Mouse (Mus musculus) midbrain, embryonic 12.5 days (tissue): ENCODE data around the gene Ipo9. TPM values are rescaled to one million over a fixed set of nuclear protein-coding genes. Genes with fewer than 3 reads are reported as not detected.

Experiments
- ATAC-seq: fragments of 200-750 bp; cut with Nextera tagmentation; 2 replicates; pipeline ENCODE4 v1.8.0; 2017; ENCODE audit warnings: low read depth, moderate TSS enrichment, moderate library complexity; ENCODE audit not compliant: low FRiP score
- H3K27ac ChIP-seq: fragments of 300-500 bp; sonication (generic); replicated peaks from 2 replicates; pipeline ENCODE4 v1.5.1; 2016; ENCODE audit warnings: mild to moderate bottlenecking
- H3K27me3 ChIP-seq: fragments of 300-500 bp; sonication (generic); 2 replicates; pipeline ENCODE4 v1.6.1; 2016; ENCODE audit warnings: mild to moderate bottlenecking
- H3K36me3 ChIP-seq: fragments of 300-500 bp; sonication (generic); 2 replicates; pipeline ENCODE4 v1.6.1; 2016
- H3K4me1 ChIP-seq: fragments of 300-500 bp; sonication (generic); 2 replicates; pipeline ENCODE4 v1.6.1; 2016
- H3K4me2 ChIP-seq: fragments of 300-500 bp; sonication (generic); replicated peaks from 2 replicates; pipeline ENCODE4 v1.6.1; 2016; ENCODE audit warnings: mild to moderate bottlenecking, moderate library complexity
- H3K4me3 ChIP-seq: fragments of 300-500 bp; sonication (generic); 2 replicates; pipeline ENCODE4 v1.5.1; 2016; ENCODE audit warnings: mild to moderate bottlenecking
- H3K9ac ChIP-seq: fragments of 300-500 bp; sonication (generic); replicated peaks from 2 replicates; pipeline ENCODE4 v1.6.1; 2016; ENCODE audit warnings: mild to moderate bottlenecking, moderate library complexity
- H3K9me3 ChIP-seq: fragments of 300-500 bp; sonication (generic); 2 replicates; pipeline ENCODE4 v1.6.1; 2016; ENCODE audit warnings: mild to moderate bottlenecking
- WGBS: fragments of 180-500 bp; shearing (Covaris S2); methylation state at CpG from one replicate; pipeline ENCODE4 v1.1.7; 2016; 5-methylcytosine and 5-hydroxymethylcytosine counted together
- polyA plus RNA-seq: library from polyadenylated mRNA; unstranded; fragments of >200 nt; fragmentation: Nextera tagmentation; extraction: Ambion mirVana; gene quantifications from 2 replicates; pipeline ENCODE4 v1.2.1, GENCODE M21; 2016

The Ipo9 gene
- polyA plus RNA-seq, 1 experiment from 2014 or later: 182 TPM

GRCm38 (mm10) chr1:135460521-135460920 is 30.2 kb upstream of the Ipo9 start:
- no peak for ATAC-seq
- Histone ChIP-seq H3K27ac (no peak overlapping the region), H3K4me1 (no peaks in the 10 kb centered on the region), H3K9ac (no peak overlapping the region), H3K27me3 (no peaks in the 10 kb centered on the region), H3K4me3 (no peak overlapping the region), H3K36me3 (peaks cover 73% of the 10 kb centered on the region), H3K9me3 (no peaks in the 10 kb centered on the region), H3K4me2 (no peak overlapping the region)
- WGBS: 96% methylated on average over 16 of the region's 16 CpGs

- WGBS: 86% methylated on average over 5 of the region's 5 CpGs
- H3K4me1 ChIP-seq: no peaks in the 10 kb centered on the region
- H3K4me2 ChIP-seq: no peak overlapping the region
- no peak overlapping the region for H3K4me3 ChIP-seq
- no peaks in the 10 kb centered on the region for H3K9me3 ChIP-seq
- ATAC-seq: no peak
- H3K9ac ChIP-seq: no peak overlapping the region
- H3K27ac ChIP-seq: no peak overlapping the region
- H3K36me3 ChIP-seq: peaks cover 76% of the 10 kb centered on the region
- H3K27me3 ChIP-seq: no peaks in the 10 kb centered on the region
Measured at GRCm38 (mm10) chr1:135457860-135458259, 27.6 kb upstream of the Ipo9 start.

GRCm38 (mm10) chr1:135452259-135452658 is 22.0 kb upstream of the Ipo9 start:
- Histone ChIP-seq H3K9me3 (no peaks in the 10 kb centered on the region), H3K9ac (no peak overlapping the region), H3K27me3 (no peaks in the 10 kb centered on the region), H3K36me3 (peaks cover 81% of the 10 kb centered on the region), H3K4me1 (no peaks in the 10 kb centered on the region), H3K4me2 (no peak overlapping the region), H3K4me3 (no peak overlapping the region), H3K27ac (no peak overlapping the region)
- no peak for ATAC-seq
- WGBS: 83% methylated on average over 10 of the region's 10 CpGs

GRCm38 (mm10) chr1:135451419-135451818 is 21.1 kb upstream of the Ipo9 start:
- 92% methylated on average over 2 of the region's 2 CpGs for WGBS
- no peak for ATAC-seq
- H3K4me2 ChIP-seq: no peak overlapping the region
- no peak overlapping the region for H3K9ac ChIP-seq
- H3K4me3 ChIP-seq: no peak overlapping the region
- H3K27ac ChIP-seq: no peak overlapping the region
- peaks cover 72% of the 10 kb centered on the region for H3K36me3 ChIP-seq
- no peaks in the 10 kb centered on the region for H3K9me3 ChIP-seq
- H3K4me1 ChIP-seq: no peaks in the 10 kb centered on the region
- H3K27me3 ChIP-seq: no peaks in the 10 kb centered on the region

GRCm38 (mm10) chr1:135449876-135450275 is 19.6 kb upstream of the Ipo9 start:
- H3K9ac ChIP-seq: no peak overlapping the region
- no peak overlapping the region for H3K27ac ChIP-seq
- H3K4me2 ChIP-seq: no peak overlapping the region
- H3K4me1 ChIP-seq: no peaks in the 10 kb centered on the region
- 92% methylated on average over 8 of the region's 8 CpGs for WGBS
- no peak overlapping the region for H3K4me3 ChIP-seq
- ATAC-seq: no peak
- peaks cover 63% of the 10 kb centered on the region for H3K36me3 ChIP-seq
- no peaks in the 10 kb centered on the region for H3K27me3 ChIP-seq
- no peaks in the 10 kb centered on the region for H3K9me3 ChIP-seq

- H3K4me1 ChIP-seq: no peaks in the 10 kb centered on the region
- no peak overlapping the region for H3K27ac ChIP-seq
- no peak overlapping the region for H3K9ac ChIP-seq
- WGBS: 98% methylated on average over 5 of the region's 5 CpGs
- no peak overlapping the region for H3K4me3 ChIP-seq
- peaks cover 56% of the 10 kb centered on the region for H3K36me3 ChIP-seq
- no peaks in the 10 kb centered on the region for H3K27me3 ChIP-seq
- no peaks in the 10 kb centered on the region for H3K9me3 ChIP-seq
- ATAC-seq: no peak
- H3K4me2 ChIP-seq: no peak overlapping the region
Measured at GRCm38 (mm10) chr1:135448940-135449339, 18.6 kb upstream of the Ipo9 start.

GRCm38 (mm10) chr1:135443506-135443905 is 13.2 kb upstream of the Ipo9 start:
- Histone ChIP-seq H3K4me2 (no peak overlapping the region), H3K27me3 (no peaks in the 10 kb centered on the region), H3K9ac (no peak overlapping the region), H3K4me3 (no peak overlapping the region), H3K4me1 (no peaks in the 10 kb centered on the region), H3K27ac (no peak overlapping the region), H3K9me3 (no peaks in the 10 kb centered on the region), H3K36me3 (peaks cover 53% of the 10 kb centered on the region)
- ATAC-seq: no peak
- 87% methylated on average over 12 of the region's 12 CpGs for WGBS

- no peak for ATAC-seq
- H3K27me3 ChIP-seq: no peaks in the 10 kb centered on the region
- peaks cover 53% of the 10 kb centered on the region for H3K36me3 ChIP-seq
- WGBS: 95% methylated on average over 3 of the region's 3 CpGs
- no peak overlapping the region for H3K4me2 ChIP-seq
- H3K27ac ChIP-seq: no peak overlapping the region
- no peaks in the 10 kb centered on the region for H3K4me1 ChIP-seq
- no peak overlapping the region for H3K9ac ChIP-seq
- no peaks in the 10 kb centered on the region for H3K9me3 ChIP-seq
- H3K4me3 ChIP-seq: no peak overlapping the region
Measured at GRCm38 (mm10) chr1:135441861-135442260, 11.6 kb upstream of the Ipo9 start.

GRCm38 (mm10) chr1:135440986-135441385 is 10.7 kb upstream of the Ipo9 start:
- no peaks in the 10 kb centered on the region for H3K27me3 ChIP-seq
- no peaks in the 10 kb centered on the region for H3K9me3 ChIP-seq
- H3K27ac ChIP-seq: no peak overlapping the region
- H3K9ac ChIP-seq: no peak overlapping the region
- H3K4me1 ChIP-seq: no peaks in the 10 kb centered on the region
- peaks cover 51% of the 10 kb centered on the region for H3K36me3 ChIP-seq
- no peak overlapping the region for H3K4me3 ChIP-seq
- ATAC-seq: no peak
- no peak overlapping the region for H3K4me2 ChIP-seq
- 87% methylated on average over 6 of the region's 6 CpGs for WGBS

- WGBS: 91% methylated on average over 6 of the region's 6 CpGs
- peaks cover 47% of the 10 kb centered on the region for H3K36me3 ChIP-seq
Measured at GRCm38 (mm10) chr1:135438801-135439200, 8.5 kb upstream of the Ipo9 start.

GRCm38 (mm10) chr1:135435823-135436222 is 5.5 kb upstream of the Ipo9 start:
- H3K9me3 ChIP-seq: no peaks in the 10 kb centered on the region
- no peak for ATAC-seq
- H3K9ac ChIP-seq: no peak overlapping the region
- peaks cover 14% of the 10 kb centered on the region for H3K4me1 ChIP-seq
- peaks cover 17% of the 10 kb centered on the region for H3K36me3 ChIP-seq
- H3K4me3 ChIP-seq: no peak overlapping the region
- no peaks in the 10 kb centered on the region for H3K27me3 ChIP-seq
- 48% methylated on average over 2 of the region's 2 CpGs for WGBS
- H3K4me2 ChIP-seq: no peak overlapping the region
- H3K27ac ChIP-seq: no peak overlapping the region

More at GRCm38 (mm10) chr1:135438801-135439200, 8.5 kb upstream of the Ipo9 start:
- Histone ChIP-seq H3K4me1 (no peaks in the 10 kb centered on the region), H3K27me3 (no peaks in the 10 kb centered on the region), H3K4me3 (no peak overlapping the region), H3K4me2 (no peak overlapping the region), H3K27ac (no peak overlapping the region), H3K9ac (no peak overlapping the region), H3K9me3 (no peaks in the 10 kb centered on the region)
- no peak for ATAC-seq

GRCm38 (mm10) chr1:135430669-135431017 is 344 bp upstream of the Ipo9 start:
- peak overlapping the region; percentile 92 for H3K9ac ChIP-seq
- no peaks in the 10 kb centered on the region for H3K27me3 ChIP-seq
- peak overlapping the region; percentile 65 for H3K4me2 ChIP-seq
- peak overlapping the region; percentile 79 for H3K4me3 ChIP-seq
- H3K36me3 ChIP-seq: peaks cover 15% of the 10 kb centered on the region
- 2% methylated on average over 14 of the region's 14 CpGs for WGBS
- H3K4me1 ChIP-seq: peaks cover 39% of the 10 kb centered on the region
- ATAC-seq: peak; percentile 62
- H3K9me3 ChIP-seq: no peaks in the 10 kb centered on the region
- H3K27ac ChIP-seq: peak overlapping the region; percentile 90

- H3K27me3 ChIP-seq: no peaks in the 10 kb centered on the region
- H3K27ac ChIP-seq: no peak overlapping the region
- no peak overlapping the region for H3K9ac ChIP-seq
- ATAC-seq: no peak
- no peaks in the 10 kb centered on the region for H3K9me3 ChIP-seq
- 86% methylated on average over 6 of the region's 6 CpGs for WGBS
- peaks cover 45% of the 10 kb centered on the region for H3K36me3 ChIP-seq
- peaks cover 39% of the 10 kb centered on the region for H3K4me1 ChIP-seq
- H3K4me2 ChIP-seq: peak overlapping the region; percentile 65
- H3K4me3 ChIP-seq: no peak overlapping the region
Measured at GRCm38 (mm10) chr1:135427390-135427789, 2.9 kb downstream of the Ipo9 start.
